8 mouse cellular contexts compared by ENCODE assay signal in the genomic region with DNA sequence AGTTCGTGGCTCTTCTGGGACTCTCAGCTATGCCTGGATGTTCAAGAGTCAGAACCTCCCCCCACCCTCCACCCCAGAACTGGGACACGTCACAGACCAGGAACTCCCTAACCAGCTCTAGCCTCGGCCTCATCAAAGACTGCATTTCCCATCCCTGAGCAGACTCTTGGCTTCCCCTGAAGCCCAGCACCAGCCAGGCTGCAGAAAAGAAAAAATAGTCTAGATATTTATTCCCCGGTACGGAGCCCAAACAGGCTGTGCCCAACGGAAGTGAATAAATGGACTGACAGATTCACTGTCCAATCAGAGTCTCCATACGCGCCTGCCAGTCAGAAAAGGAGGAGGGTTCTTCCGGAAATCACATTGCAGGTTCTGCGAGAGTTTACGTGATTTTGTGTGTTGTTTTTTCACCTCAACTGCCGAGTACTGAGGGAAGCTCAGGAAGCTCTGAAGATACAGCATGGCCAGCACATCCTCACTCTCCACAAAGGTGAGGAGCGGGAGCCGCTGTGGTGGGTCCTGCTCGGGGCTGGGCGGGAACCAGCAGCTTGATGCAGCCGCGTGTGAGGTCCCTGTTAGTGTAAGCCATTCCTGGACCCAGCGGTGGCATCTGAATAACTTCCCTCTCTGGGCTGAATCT.
DNase-seq lines count a peak whose midpoint lies in the region; ATAC-seq lines count a peak whose summit lies in the region.
"Not testable (repeated sequence)": the region's sequence is repeated elsewhere in the genome, so short reads cannot be mapped to it uniquely, and the experiment has no call there.

No protein-coding gene starts in this region.

- H3K27me3 ChIP-seq in intestine, embryonic 14.5 days (replicated peaks; ENCODE audit: control insufficient read depth, insufficient read depth, low read length) = not testable (repeated sequence)

- not testable (repeated sequence) for H3K4me1 ChIP-seq in intestine, embryonic 14.5 days (replicated peaks; ENCODE audit: control insufficient read depth, insufficient read depth, low read length)

- peak; percentile 66 to 77 for DNase-seq in adrenal gland, adult 18-20 months (ENCODE audit: low spot score in 2 of 2)
- DNase-seq in embryo, embryonic 11 days = peak; percentile 88
- peak; percentile 84 for DNase-seq in gastrocnemius, postnatal 25 days
- peak; percentile 89 for DNase-seq in intestine, embryonic 14.5 days (ENCODE audit: low spot score)
- DNase-seq in left cerebral cortex, postnatal 14 days (ENCODE audit: low spot score in 2 of 2) = peak; percentile 93 to 99
- peak; percentile 82 for DNase-seq in mesoderm, embryonic 11.5 days (ENCODE audit: low read depth, low spot score)
- peak; percentile 80 to 91 for DNase-seq in right cerebral cortex, postnatal 36 days (ENCODE audit: low spot score in 2 of 2)
- peak; percentile 89 for DNase-seq in yolk sac, embryonic 10.5 days (ENCODE audit: low spot score)

- peak overlapping the region; percentile 57 for H3K4me3 ChIP-seq in intestine, embryonic 14.5 days (ENCODE audit: low read depth, low read length)

- not testable (repeated sequence) for H3K9me3 ChIP-seq in intestine, embryonic 14.5 days (ENCODE audit: control insufficient read depth, low read length)

- 2% methylated on average over 18 of the region's 19 CpGs for WGBS in intestine, embryonic 14.5 days

- peak overlapping the region; percentile 50 for H3K4me2 ChIP-seq in intestine, embryonic 14.5 days (ENCODE audit: low read length)

- H3K9ac ChIP-seq in intestine, embryonic 14.5 days (ENCODE audit: low read length) = peak overlapping the region; percentile 75

- ATAC-seq in intestine, embryonic 14.5 days (replicated peaks; ENCODE audit: low FRiP score, low TSS enrichment, low read depth) = peak; percentile 99

- intact Hi-C loops in left cerebral cortex, postnatal 14 days (cut with DNase I) = not testable (repeated sequence)

- H3K27ac ChIP-seq in intestine, embryonic 14.5 days (ENCODE audit: low read depth) = peak overlapping the region; percentile 83

- H3K36me3 ChIP-seq in intestine, embryonic 14.5 days (ENCODE audit: control insufficient read depth, insufficient read depth, low read length) = not testable (repeated sequence)

Comparison
In these comparisons a context has a peak if more than half of its experiments do, and no peak if none do; other contexts are left out.
1. Peak in every context shown above with its lines: DNase-seq, ATAC-seq, H3K4me3 ChIP-seq and H3K27ac ChIP-seq.